Mouse (Mus musculus): Measurements from ENCODE around the gene Szt2.

DNA sequence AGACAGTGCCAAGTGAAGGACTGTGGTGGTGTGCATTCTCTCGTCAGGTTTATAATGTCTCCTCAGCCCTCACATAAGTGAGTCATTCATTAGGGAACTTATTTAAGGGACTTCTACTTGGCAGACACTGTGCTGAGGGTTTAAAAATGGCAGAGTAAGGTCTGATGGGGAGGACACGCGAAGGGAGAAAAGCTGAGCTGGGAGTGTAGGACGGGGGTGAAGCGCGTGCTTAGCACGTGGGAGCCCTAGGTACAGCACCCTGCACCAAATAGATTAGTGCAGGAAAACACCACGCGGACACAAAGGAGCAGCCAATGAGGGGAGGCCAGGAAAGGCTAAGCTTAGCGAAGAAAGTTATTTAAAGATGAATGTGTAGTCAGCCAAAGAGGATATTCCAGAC, 36.0 kb upstream of the Szt2 start:
- TF ChIP-seq CTCF (IDR thresholded peaks at IDR 0.05; ENCODE audit: extremely low read depth, insufficient read depth, insufficient read length, insufficient replicate concordance) (no peak), POLR2A (IDR thresholded peaks at IDR 0.05; ENCODE audit: low read depth, low read length) (no peak)

Measured in spleen, adult 2 months (tissue).